Mouse (Mus musculus) liver, adult 2 months (tissue): Measurements from ENCODE around the gene Hacd4. TPM values are rescaled to one million over a fixed set of nuclear protein-coding genes. Genes with fewer than 3 reads are reported as not detected.
A peak's percentile ranks its signal among the peaks of the same experiment; 100 is the strongest.

Experiments used
- DNase-seq: peaks from one replicate; pipeline ENCODE4 v3.0.0-alpha.2; 2011; ENCODE audit warnings: low read depth, low spot score; ENCODE audit errors: extremely low read depth
- H3K27ac ChIP-seq: fragments of 200-500 bp; replicated peaks from 2 replicates; pipeline ENCODE4 v1.5.1; 2012; ENCODE audit warnings: low read depth, mild to moderate bottlenecking, control low read depth, inconsistent platforms, low read length; ENCODE audit not compliant: insufficient read depth
- H3K27me3 ChIP-seq: fragments of 200-500 bp; 2 replicates; pipeline ENCODE4 v1.6.1; 2012; ENCODE audit warnings: mild to moderate bottlenecking, moderate library complexity, low read length, inconsistent platforms; ENCODE audit not compliant: control insufficient read depth, insufficient read depth
- H3K36me3 ChIP-seq: fragments of 200-500 bp; 2 replicates; pipeline ENCODE4 v1.6.1; 2012; ENCODE audit warnings: low read length, inconsistent platforms; ENCODE audit not compliant: control insufficient read depth, insufficient read depth
- H3K4me1 ChIP-seq: fragments of 200-500 bp; 2 replicates; pipeline ENCODE4 v1.6.1; 2011; ENCODE audit warnings: low read length; ENCODE audit not compliant: control insufficient read depth, insufficient read depth
- H3K4me3 ChIP-seq: fragments of 200-500 bp; 2 replicates; pipeline ENCODE4 v1.5.1; 2011; ENCODE audit warnings: low read depth, mild to moderate bottlenecking, control low read depth, low read length, moderate library complexity; ENCODE audit not compliant: insufficient read depth
- H3K79me2 ChIP-seq: fragments of 200-500 bp; 2 replicates; pipeline ENCODE4 v1.6.1; 2012; ENCODE audit warnings: inconsistent platforms, mild to moderate bottlenecking, low read length, moderate library complexity; ENCODE audit not compliant: control insufficient read depth, insufficient read depth
- H3K9ac ChIP-seq: fragments of 200-500 bp; 2 replicates; pipeline ENCODE4 v1.6.1; 2012; ENCODE audit warnings: low read depth, mild to moderate bottlenecking, control low read depth, inconsistent platforms, low read length
- CTCF ChIP-seq: fragments of 200-500 bp; IDR thresholded peaks from 2 replicates; pipeline ENCODE4 v1.5.1; 2011; ENCODE audit warnings: low read depth, low read length, control low read depth
- POLR2A ChIP-seq: fragments of 200-500 bp; IDR thresholded peaks from 2 replicates; pipeline ENCODE4 v1.6.1; 2011; ENCODE audit warnings: low read length, control low read depth; ENCODE audit not compliant: insufficient read depth; ENCODE audit errors: extremely low read depth
- WGBS: fragments of 180-500 bp; shearing (Covaris S2); methylation state at CpG from one replicate; pipeline ENCODE4 v1.1.7; 2018; 5-methylcytosine and 5-hydroxymethylcytosine counted together
- polyA plus RNA-seq: library from polyadenylated mRNA; depleted of rRNA; stranded (reverse); fragments of >200 nt; gene quantifications from 2 replicates; pipeline ENCODE4 v1.2.3, GENCODE M21; 2012; rRNA removed
- total RNA-seq: library from RNA; depleted of rRNA; stranded (reverse); fragments of >200 nt; gene quantifications from 2 replicates; pipeline ENCODE4 v1.2.3, GENCODE M21; 2014; rRNA removed

The Hacd4 gene
- total and polyA plus RNA-seq, 2 experiments: 0.27 to 1.8 TPM

- no peaks in the 10 kb centered on the region for H3K27me3 ChIP-seq
- WGBS: 6% methylated on average over 4 of the region's 4 CpGs
- H3K9ac ChIP-seq: no peak overlapping the region
- no peak overlapping the region for H3K4me3 ChIP-seq
- TF ChIP-seq CTCF (peak; percentile 73), POLR2A (no peak)
- no peaks in the 10 kb centered on the region for H3K79me2 ChIP-seq
- no peak overlapping the region for H3K27ac ChIP-seq
- peak; percentile 60 for DNase-seq
- no peaks in the 10 kb centered on the region for H3K4me1 ChIP-seq
- no peaks in the 10 kb centered on the region; the same call in 1 of the 2 replicates for H3K36me3 ChIP-seq
These were observed 87.8 kb downstream of the Hacd4 start for GRCm38 (mm10) chr4:88350910-88351309.

Other genes starting within 250 kb of the Hacd4 start
- gene Ifnb1, start 83.8 kb upstream of the Hacd4 start, total RNA-seq: not detected in 2 replicates
- gene Ifnb1, start 83.8 kb upstream of the Hacd4 start, polyA plus RNA-seq: not detected in 2 replicates
- gene Ifna15, start 119.3 kb upstream of the Hacd4 start, total RNA-seq: not detected in 2 replicates
- not detected in 2 replicates for gene Ifna15, start 119.3 kb upstream of the Hacd4 start, polyA plus RNA-seq
- not detected in 2 replicates for gene Ifna14, start 132.9 kb upstream of the Hacd4 start, total RNA-seq
- not detected in 2 replicates for gene Ifna14, start 132.9 kb upstream of the Hacd4 start, polyA plus RNA-seq
- not detected in 2 replicates for gene Ifna9, start 153.5 kb upstream of the Hacd4 start, total RNA-seq
- not detected in 2 replicates for gene Ifna9, start 153.5 kb upstream of the Hacd4 start, polyA plus RNA-seq
- not detected in 2 replicates for gene Ifna12, start 164.4 kb upstream of the Hacd4 start, total RNA-seq
- gene Ifna12, start 164.4 kb upstream of the Hacd4 start, polyA plus RNA-seq: not detected in 2 replicates
- gene C87499, start 195.5 kb upstream of the Hacd4 start, total RNA-seq: not detected in 2 replicates
- gene C87499, start 195.5 kb upstream of the Hacd4 start, polyA plus RNA-seq: not detected in 2 replicates
- not detected in 2 replicates for gene Ifna13, start 205.5 kb upstream of the Hacd4 start, total RNA-seq
- gene Ifna13, start 205.5 kb upstream of the Hacd4 start, polyA plus RNA-seq: not detected in 2 replicates
- not detected in 2 replicates for gene Ifna16, start 238.0 kb upstream of the Hacd4 start, total RNA-seq
- gene Ifna16, start 238.0 kb upstream of the Hacd4 start, polyA plus RNA-seq: not detected in 2 replicates
- not detected in 2 replicates for gene Ifna2, start 245.0 kb upstream of the Hacd4 start, total RNA-seq
- not detected in 2 replicates for gene Ifna2, start 245.0 kb upstream of the Hacd4 start, polyA plus RNA-seq